Mouse (Mus musculus) liver, adult 2 months (tissue): ENCODE measurements around the gene Plpp7. TPM values are rescaled to one million over a fixed set of nuclear protein-coding genes. Genes with fewer than 3 reads are reported as not detected.

ENCODE experiments used
- DNase-seq: peaks from one replicate; pipeline ENCODE4 v3.0.0-alpha.2; 2011; ENCODE audit warnings: low read depth, low spot score; ENCODE audit errors: extremely low read depth
- H3K27ac ChIP-seq: fragments of 200-500 bp; replicated peaks from 2 replicates; pipeline ENCODE4 v1.5.1; 2012; ENCODE audit warnings: low read depth, mild to moderate bottlenecking, control low read depth, inconsistent platforms, low read length; ENCODE audit not compliant: insufficient read depth
- H3K27me3 ChIP-seq: fragments of 200-500 bp; 2 replicates; pipeline ENCODE4 v1.6.1; 2012; ENCODE audit warnings: mild to moderate bottlenecking, moderate library complexity, low read length, inconsistent platforms; ENCODE audit not compliant: control insufficient read depth, insufficient read depth
- H3K36me3 ChIP-seq: fragments of 200-500 bp; 2 replicates; pipeline ENCODE4 v1.6.1; 2012; ENCODE audit warnings: low read length, inconsistent platforms; ENCODE audit not compliant: control insufficient read depth, insufficient read depth
- H3K4me1 ChIP-seq: fragments of 200-500 bp; 2 replicates; pipeline ENCODE4 v1.6.1; 2011; ENCODE audit warnings: low read length; ENCODE audit not compliant: control insufficient read depth, insufficient read depth
- H3K4me3 ChIP-seq: fragments of 200-500 bp; 2 replicates; pipeline ENCODE4 v1.5.1; 2011; ENCODE audit warnings: low read depth, mild to moderate bottlenecking, control low read depth, low read length, moderate library complexity; ENCODE audit not compliant: insufficient read depth
- H3K79me2 ChIP-seq: fragments of 200-500 bp; 2 replicates; pipeline ENCODE4 v1.6.1; 2012; ENCODE audit warnings: inconsistent platforms, mild to moderate bottlenecking, low read length, moderate library complexity; ENCODE audit not compliant: control insufficient read depth, insufficient read depth
- H3K9ac ChIP-seq: fragments of 200-500 bp; 2 replicates; pipeline ENCODE4 v1.6.1; 2012; ENCODE audit warnings: low read depth, mild to moderate bottlenecking, control low read depth, inconsistent platforms, low read length
- CTCF ChIP-seq: fragments of 200-500 bp; IDR thresholded peaks from 2 replicates; pipeline ENCODE4 v1.5.1; 2011; ENCODE audit warnings: low read depth, low read length, control low read depth
- POLR2A ChIP-seq: fragments of 200-500 bp; IDR thresholded peaks from 2 replicates; pipeline ENCODE4 v1.6.1; 2011; ENCODE audit warnings: low read length, control low read depth; ENCODE audit not compliant: insufficient read depth; ENCODE audit errors: extremely low read depth
- WGBS: fragments of 180-500 bp; shearing (Covaris S2); methylation state at CpG from one replicate; pipeline ENCODE4 v1.1.7; 2018; 5-methylcytosine and 5-hydroxymethylcytosine counted together
- polyA plus RNA-seq: library from polyadenylated mRNA; depleted of rRNA; stranded (reverse); fragments of >200 nt; gene quantifications from 2 replicates; pipeline ENCODE4 v1.2.3, GENCODE M21; 2012
- total RNA-seq: library from RNA; depleted of rRNA; stranded (reverse); fragments of >200 nt; gene quantifications from 2 replicates; pipeline ENCODE4 v1.2.3, GENCODE M21; 2014

Plpp7 gene
- total and polyA plus RNA-seq, 2 experiments, result 0.37 to 2.3 TPM

- TF ChIP-seq POLR2A (no peak), CTCF (no peak)
- peaks cover 13% of the 10 kb centered on the region for H3K4me1 ChIP-seq
- no peak overlapping the region for H3K4me3 ChIP-seq
- 50% methylated on average over 6 of the region's 6 CpGs for WGBS
- no peaks in the 10 kb centered on the region for H3K36me3 ChIP-seq
- H3K27me3 ChIP-seq, result no peaks in the 10 kb centered on the region
- H3K9ac ChIP-seq, result no peak overlapping the region
- DNase-seq, result peak; percentile 39
- no peak overlapping the region for H3K27ac ChIP-seq
- H3K79me2 ChIP-seq, result no peaks in the 10 kb centered on the region
Measured at GRCm38 (mm10) chr2:32141602-32142001, 46.3 kb downstream of the Plpp7 start.

- H3K27me3 ChIP-seq, result no peaks in the 10 kb centered on the region
- TF ChIP-seq CTCF (no peak), POLR2A (no peak)
- H3K27ac ChIP-seq, result no peak overlapping the region
- no peak overlapping the region for H3K4me3 ChIP-seq
- H3K79me2 ChIP-seq, result no peaks in the 10 kb centered on the region
- 72% methylated on average over 6 of the region's 6 CpGs for WGBS
- H3K9ac ChIP-seq, result no peak overlapping the region
- no peak for DNase-seq
- H3K4me1 ChIP-seq, result peaks cover 13% of the 10 kb centered on the region
- no peaks in the 10 kb centered on the region for H3K36me3 ChIP-seq
Measured at GRCm38 (mm10) chr2:32142368-32142767, 47.0 kb downstream of the Plpp7 start.

DNA sequence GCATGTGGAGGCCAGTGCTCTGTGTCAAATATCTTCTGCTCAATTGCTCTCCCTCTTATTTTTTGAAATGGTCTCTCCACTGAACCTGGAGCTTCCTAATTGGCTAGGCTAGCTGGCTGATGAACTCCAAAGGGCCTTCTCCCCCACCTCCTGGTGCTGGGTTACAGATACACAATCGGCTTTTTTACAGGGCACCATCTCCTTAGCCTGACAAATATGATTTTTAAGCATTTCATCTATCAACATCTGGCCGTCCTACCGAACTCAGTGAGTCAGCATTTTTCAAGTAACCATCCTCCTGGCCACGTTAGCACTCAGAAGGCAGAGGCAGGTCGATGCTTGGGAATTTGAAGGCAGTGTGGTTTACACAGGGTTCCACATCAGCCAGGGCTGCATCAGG lies 49.3 kb downstream of the Plpp7 start:
- Histone ChIP-seq H3K79me2 (no peaks in the 10 kb centered on the region), H3K36me3 (no peaks in the 10 kb centered on the region), H3K4me3 (no peak overlapping the region), H3K27ac (no peak overlapping the region), H3K4me1 (peaks cover 10% of the 10 kb centered on the region), H3K27me3 (no peaks in the 10 kb centered on the region), H3K9ac (no peak overlapping the region)
- no peak for DNase-seq
- WGBS, result 81% methylated on average over 5 of the region's 5 CpGs
- TF ChIP-seq CTCF, result no peak

DNA sequence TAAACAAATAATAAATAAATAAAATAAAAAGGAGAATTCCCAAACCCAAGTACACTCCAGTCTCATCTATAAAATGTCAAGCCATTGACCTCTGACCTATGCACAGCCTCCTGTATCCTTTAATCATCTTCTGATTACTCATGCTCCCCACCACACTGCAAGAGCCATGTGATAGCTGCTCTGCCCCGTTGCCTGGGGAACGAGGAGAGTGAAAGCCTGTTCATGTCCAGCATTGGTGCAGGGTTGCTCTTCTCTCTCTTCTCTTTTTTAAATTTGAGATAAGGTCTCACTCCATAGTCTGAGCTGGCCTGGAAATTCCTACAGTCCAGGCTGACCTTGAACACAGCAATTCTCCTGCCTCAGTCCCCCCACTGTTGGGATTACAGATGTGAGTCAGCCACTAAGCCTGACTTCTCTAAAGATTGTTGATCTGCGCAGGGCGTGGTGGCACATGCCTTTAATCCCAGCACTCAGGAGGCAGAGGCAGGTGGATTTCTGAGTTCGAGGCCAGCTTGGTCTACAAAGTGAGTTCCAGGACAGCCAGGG lies 51.4 kb downstream of the Plpp7 start:
- 82% methylated on average over 5 of the region's 5 CpGs for WGBS

GRCm38 (mm10) chr2:32150135-32150534 lies 54.8 kb downstream of the Plpp7 start:
- Histone ChIP-seq H3K4me3 (no peak overlapping the region), H3K27ac (no peak overlapping the region), H3K4me1 (peaks cover 23% of the 10 kb centered on the region), H3K27me3 (no peaks in the 10 kb centered on the region), H3K36me3 (no peaks in the 10 kb centered on the region), H3K9ac (no peak overlapping the region), H3K79me2 (peaks cover 13% of the 10 kb centered on the region; the same call in 1 of the 2 replicates)
- TF ChIP-seq POLR2A, result no peak
- TF ChIP-seq CTCF, result no peak
- DNase-seq, result no peak
- WGBS, result 82% methylated on average over 1 of the region's 1 CpGs

More for the DNA sequence above, 51.4 kb downstream of the Plpp7 start:
- TF ChIP-seq POLR2A, result no peak
- TF ChIP-seq CTCF, result no peak
- Histone ChIP-seq H3K27me3 (no peaks in the 10 kb centered on the region), H3K36me3 (no peaks in the 10 kb centered on the region), H3K79me2 (peaks cover 4% of the 10 kb centered on the region; the same call in 1 of the 2 replicates), H3K4me1 (no peaks in the 10 kb centered on the region), H3K4me3 (no peak overlapping the region), H3K9ac (no peak overlapping the region), H3K27ac (no peak overlapping the region)
- no peak for DNase-seq

DNA sequence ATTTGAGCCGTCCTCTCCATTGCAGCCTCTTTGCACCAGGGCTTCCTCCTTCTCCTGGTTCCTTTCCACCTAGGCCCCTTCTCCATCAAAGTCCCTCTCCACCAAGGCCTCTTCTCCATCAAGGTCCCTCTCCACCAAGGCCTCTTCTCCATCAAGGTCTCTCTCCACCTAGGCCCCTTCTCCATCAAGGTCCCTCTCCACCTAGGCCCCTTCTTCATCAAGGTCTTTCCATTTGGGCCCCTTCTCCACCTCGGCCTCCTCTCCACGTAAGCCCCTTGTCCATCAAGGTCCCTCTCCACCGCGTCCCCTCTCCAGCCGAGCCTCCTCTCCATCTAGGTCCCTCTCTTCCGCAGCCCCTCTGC lies 55.2 kb downstream of the Plpp7 start:
- WGBS, result 14% methylated on average over 7 of the region's 7 CpGs
- Histone ChIP-seq H3K27me3 (no peaks in the 10 kb centered on the region), H3K4me1 (peaks cover 25% of the 10 kb centered on the region), H3K27ac (0 out of 2 replicates have a peak overlapping the region, but pooled peaks have one; percentile 3), H3K9ac (peak overlapping the region; percentile 48), H3K4me3 (peak overlapping the region; percentile 46), H3K79me2 (peaks cover 15% of the 10 kb centered on the region), H3K36me3 (no peaks in the 10 kb centered on the region)
- DNase-seq, result no peak
- TF ChIP-seq CTCF (no peak), POLR2A (no peak)
